Mouse (Mus musculus) ES-E14 (cell line): Measurements from ENCODE around the gene Filip1.

Source experiments
- CHD2 ChIP-seq: IDR thresholded peaks from 2 replicates; pipeline ENCODE4 v1.6.1; 2014; ENCODE audit warnings: mild to moderate bottlenecking, low read depth, low read length, inconsistent platforms
- HCFC1 ChIP-seq: IDR thresholded peaks from 2 replicates; pipeline ENCODE4 v1.6.1; 2012; ENCODE audit warnings: low read length, inconsistent platforms, borderline replicate concordance; ENCODE audit not compliant: insufficient read depth
- MAFK ChIP-seq: IDR thresholded peaks from 2 replicates; pipeline ENCODE4 v1.6.1; 2014; ENCODE audit warnings: mild to moderate bottlenecking, low read depth, low read length, inconsistent platforms; ENCODE audit not compliant: insufficient read depth
- ZC3H11A ChIP-seq: IDR thresholded peaks from 2 replicates; pipeline ENCODE4 v1.6.1; 2012; ENCODE audit warnings: low read depth, mild to moderate bottlenecking, inconsistent platforms, low read length, borderline replicate concordance
- ZNF384 ChIP-seq: IDR thresholded peaks from 2 replicates; pipeline ENCODE4 v1.6.1; 2012; ENCODE audit warnings: low read depth, low read length, inconsistent platforms

DNA sequence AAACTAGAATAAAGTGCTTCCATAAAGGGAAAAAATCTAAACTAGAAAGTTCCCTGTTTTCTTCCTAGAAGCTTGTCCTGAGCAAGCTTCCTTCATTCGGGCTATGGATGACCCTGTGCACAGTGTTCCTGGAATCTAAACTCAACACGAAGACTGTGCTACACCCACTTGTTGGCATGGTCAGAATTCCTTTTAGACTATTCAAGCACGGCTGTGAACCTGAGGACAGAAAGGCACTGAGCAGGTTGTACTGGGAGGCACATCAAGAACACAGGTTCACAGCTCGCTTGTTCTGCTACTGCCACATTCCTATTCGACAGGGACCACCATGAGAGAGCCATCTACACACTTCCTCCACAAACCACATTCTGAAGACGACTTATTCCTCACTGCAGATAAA is 150.1 kb downstream of the Filip1 start:
- no peak for TF ChIP-seq ZC3H11A
- TF ChIP-seq MAFK: no peak
- TF ChIP-seq ZNF384: no peak
- no peak for TF ChIP-seq HCFC1
- no peak for TF ChIP-seq CHD2
